Mouse (Mus musculus) gastrocnemius, adult 18-20 months (tissue): ENCODE results near the gene Pkn1. TPM values are rescaled to one million over a fixed set of nuclear protein-coding genes. Genes with fewer than 3 reads are reported as not detected.
A peak's percentile ranks its signal among the peaks of the same experiment; 100 is the strongest.

Experiments
- DNase-seq: peaks from one replicate; pipeline ENCODE4 v3.0.0; 2021; ENCODE audit warnings: low spot score
- long read RNA-seq, 2 experiments: library from polyadenylated mRNA; stranded (forward); transcript quantifications; one replicate each; pipeline ENCODE4 v2.0.0; 2021
- total RNA-seq, 2 experiments: library from RNA; stranded (reverse); gene quantifications; 2 replicates each; pipeline ENCODE4 v1.2.3; 2021

The Pkn1 gene
- 10 to 100 TPM; 23.0 to 24.3 TPM for total RNA-seq
- long read RNA-seq, experiment 1, full-length matches to known transcripts, result 24 of 37 reads
- long read RNA-seq, experiment 1, partial matches to known transcripts, result 4 of 37 reads
- long read RNA-seq, experiment 1, other reads (novel, unspliced or antisense), result 9 of 37 reads
- long read RNA-seq, experiment 2, full-length matches to known transcripts, result 12 of 28 reads
- long read RNA-seq, experiment 2, partial matches to known transcripts, result 8 of 28 reads
- long read RNA-seq, experiment 2, other reads (novel, unspliced or antisense), result 8 of 28 reads

DNA sequence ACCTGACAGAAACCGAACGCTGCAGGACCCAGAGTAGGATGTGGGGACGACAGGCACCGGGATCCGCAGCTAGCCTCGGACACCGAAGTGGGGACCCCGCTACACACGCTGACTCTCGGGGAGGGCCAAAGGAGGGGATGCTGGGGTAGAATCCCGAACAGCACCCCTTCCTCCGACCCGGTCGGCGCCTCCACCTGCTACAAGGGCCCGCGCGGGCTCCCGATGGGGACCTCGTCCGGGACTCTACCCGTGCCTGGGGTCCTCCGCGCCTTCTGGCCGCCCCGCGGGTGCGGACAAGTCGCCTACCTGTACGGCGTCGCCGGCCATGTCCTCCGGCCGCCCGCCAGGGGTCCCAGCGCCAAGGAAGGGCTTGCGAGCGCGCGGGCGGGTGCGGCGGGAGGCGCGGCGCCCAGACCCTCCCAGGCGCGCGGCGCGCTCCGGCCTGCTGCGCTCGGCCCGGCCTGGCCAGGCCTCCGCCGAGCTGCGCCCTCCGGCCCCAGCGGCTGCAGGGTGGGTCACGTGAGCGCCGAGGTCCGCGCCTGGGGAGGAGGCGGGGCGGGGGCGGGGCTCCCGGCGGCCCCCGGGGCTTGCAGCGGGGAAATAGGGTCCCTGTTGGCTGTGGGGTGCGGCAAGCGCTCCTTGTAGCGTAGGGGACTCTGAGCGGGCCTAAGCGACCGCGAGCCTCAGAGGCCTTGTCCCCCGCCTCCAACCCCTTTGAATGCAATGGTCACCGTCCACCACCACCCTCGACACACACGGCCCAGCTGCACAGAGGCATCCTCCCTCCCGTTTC lies at the start of gene Pkn1:
Gene Pkn1, minus strand, starts transcription at position 519 of the 793 bp plus-strand sequence.
- peak; percentile 67 for DNase-seq

DNA sequence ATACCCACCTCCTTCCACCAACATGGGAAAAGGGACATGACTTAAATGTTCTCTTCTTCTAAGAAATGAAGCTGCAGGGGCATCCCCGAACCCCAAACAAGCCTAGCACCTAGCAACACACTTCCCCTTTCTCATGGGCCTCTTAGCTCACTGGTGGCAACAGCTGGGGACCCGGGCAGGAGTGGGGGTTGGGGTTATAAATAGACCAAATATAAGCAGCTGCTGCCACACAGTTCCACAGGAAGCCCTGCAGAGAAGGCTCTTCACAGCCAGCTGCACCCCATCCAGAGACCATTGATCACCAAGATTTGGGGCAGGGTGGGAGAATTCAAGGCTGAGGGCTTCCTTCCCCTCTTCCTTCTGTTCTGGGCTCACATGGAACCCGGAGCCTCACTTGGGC lies 49.7 kb upstream of the Pkn1 start:
- DNase-seq, result peak; percentile 51

DNA sequence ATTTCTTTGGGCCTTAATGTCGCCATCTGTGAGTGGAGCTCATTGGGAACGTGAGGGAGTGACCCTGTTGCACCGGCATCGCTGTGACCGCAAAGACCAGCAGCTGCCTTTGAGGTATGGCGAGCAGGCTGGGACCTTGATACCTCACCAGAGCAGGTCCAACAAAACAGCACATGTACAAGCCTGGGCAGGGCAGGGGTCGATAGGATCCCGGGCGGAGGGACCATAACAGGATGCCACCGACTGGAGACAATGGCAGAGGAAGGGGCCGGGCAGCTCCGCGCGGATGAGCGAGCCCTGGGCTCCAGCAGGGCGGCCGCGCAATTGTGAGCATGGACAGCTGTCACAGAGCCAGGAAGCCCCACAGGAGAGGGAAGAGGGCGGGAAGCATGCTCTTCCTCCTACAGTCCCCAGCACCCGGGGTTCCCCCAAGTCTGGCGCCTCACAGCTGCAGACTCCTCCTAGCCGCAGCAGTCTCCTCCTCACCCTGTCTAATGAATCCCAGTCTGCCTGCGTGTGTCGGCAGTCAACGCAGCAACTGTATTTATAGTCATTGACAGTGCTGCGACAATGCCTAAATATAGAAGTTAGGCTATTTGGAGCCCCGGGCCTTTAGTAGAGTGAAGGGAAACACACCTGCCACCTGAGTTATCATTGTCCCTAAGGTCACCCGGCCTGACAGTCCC lies 48.8 kb upstream of the Pkn1 start:
- peak; percentile 67 for DNase-seq

DNA sequence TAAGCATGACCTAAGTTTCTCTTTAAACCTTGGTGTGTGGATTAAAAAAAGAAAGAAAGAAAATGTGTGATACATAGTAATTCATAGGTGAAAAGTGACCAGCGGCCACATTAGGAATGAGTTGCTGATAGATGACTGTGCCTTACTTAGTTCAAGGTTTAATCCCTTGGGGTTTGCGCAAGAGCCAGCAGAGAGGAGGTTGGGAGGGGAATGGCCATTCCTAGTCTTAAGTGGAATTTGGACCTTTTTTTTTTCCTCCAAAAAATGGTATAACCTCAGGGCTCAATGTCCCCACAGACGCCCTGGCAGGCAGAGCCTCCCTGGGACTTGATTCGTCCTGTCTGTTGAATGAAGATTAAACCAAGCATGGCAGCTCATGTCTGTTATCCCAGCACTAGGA lies 45.1 kb upstream of the Pkn1 start:
- DNase-seq, result no peak

DNA sequence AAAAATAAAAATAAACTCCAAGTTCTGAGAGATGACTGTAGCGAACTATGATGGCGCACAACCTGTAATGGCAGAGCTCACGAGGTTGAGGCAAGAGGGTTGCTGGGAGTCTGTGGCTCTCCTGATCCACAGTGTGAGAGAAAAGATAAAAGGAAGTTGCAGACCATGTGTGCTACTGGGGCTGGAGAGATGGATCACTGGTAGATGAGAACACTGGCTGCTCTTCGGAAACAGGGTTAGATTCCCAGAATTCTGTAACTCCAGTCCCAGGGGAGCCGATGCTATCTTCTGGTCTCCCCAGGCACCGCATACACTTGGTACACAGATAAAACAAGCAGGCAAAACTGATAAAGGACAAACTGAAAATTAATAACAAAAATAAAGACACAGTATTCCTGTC lies 44.0 kb upstream of the Pkn1 start:
- no peak for DNase-seq

DNA sequence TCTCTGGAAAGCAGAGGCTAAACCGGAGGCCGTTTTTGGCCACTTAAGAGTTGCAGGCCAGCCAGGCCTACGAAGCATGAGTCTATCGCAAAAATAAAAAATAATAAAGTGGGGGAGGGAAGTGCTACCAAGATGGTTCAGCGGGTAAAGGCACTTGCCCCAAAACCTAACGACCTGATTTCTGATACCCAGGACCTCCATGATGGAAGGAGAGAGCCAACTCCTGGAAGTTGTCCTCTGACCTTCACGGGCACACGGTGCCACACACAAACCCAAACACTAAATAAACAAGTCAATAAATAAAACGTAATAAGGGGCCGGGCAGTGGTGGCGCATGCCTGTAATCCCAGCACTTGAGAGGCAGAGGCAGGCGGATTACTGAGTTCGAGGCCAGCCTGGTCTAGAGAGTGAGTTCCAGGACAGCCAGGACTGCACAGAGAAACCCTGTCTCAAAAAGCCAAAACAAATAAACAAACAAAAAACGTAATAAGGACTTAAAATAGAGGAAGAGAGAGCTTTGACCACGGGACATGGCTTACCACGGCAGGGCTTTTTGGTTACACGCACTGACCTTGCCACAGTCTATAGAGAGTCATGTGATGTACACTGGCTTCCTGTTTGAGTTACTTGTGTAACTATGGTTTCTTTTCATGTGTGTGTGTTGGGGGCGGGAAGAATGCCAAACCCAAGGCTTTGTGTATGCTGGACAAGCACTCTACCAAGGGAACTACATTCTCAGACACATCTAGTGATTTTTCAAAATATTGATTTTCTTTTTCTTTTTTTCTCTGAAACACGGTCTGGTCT lies 43.1 kb upstream of the Pkn1 start:
- DNase-seq, result no peak

DNA sequence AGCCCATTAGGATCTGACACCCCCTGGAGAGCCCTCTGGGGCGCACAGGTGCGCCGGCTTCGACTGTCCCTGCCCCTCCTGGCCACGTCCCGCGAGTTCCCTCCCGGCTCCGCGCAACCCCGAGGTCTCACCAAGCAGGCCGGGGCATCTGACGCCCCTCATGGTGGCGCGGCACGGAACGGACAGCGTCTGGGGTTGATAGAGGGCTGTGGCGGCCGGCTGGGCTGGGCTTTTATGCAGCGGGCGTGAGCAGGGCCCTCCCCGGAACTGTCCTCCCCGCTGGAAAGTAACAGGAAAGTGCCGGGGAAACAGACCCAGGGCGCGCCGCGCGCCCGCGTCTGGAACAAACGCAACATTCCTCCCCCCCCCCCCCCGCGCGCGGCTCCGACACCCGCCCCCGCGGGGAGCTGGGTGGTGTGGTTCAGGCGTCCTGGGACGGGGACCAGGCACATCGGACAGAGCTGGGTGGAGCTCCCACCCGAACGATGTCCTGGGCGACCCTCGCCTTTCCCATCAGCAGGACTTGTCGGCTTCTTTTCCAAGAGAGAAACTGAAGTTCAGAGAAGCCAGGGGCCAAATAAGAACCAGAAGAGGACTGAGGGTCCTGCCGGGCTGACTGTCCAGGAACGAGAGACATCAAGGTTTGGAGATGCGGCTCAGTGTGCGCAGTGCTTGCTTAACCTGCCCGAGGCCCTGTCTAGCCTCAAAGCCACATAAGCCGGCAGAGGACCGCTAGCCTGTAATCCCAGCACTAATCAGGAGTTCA lies 42.2 kb upstream of the Pkn1 start, which contains the start of gene Adgre5:
Gene Adgre5, minus strand, starts transcription at position 351 of the 766 bp plus-strand sequence.
- peak; percentile 69 for DNase-seq

DNA sequence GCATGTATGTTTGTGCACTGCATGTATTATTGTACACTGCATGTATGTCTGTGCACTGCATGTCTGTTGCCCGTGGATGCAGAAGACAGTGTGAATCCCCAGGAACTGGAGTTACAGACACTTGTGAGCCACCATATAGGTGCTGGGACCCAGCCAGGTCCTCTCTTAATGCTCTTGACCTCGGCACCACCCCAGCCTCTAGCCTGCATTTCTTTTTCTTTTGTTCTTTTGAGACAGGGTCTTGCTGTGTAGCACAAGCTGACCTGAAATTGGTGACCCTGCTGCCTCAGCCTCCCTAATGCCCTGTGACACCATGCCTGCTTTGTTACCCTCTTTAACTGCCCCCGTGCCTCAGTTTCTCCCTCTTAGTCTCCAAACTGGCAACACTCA lies 41.6 kb upstream of the Pkn1 start:
- no peak for DNase-seq

DNA sequence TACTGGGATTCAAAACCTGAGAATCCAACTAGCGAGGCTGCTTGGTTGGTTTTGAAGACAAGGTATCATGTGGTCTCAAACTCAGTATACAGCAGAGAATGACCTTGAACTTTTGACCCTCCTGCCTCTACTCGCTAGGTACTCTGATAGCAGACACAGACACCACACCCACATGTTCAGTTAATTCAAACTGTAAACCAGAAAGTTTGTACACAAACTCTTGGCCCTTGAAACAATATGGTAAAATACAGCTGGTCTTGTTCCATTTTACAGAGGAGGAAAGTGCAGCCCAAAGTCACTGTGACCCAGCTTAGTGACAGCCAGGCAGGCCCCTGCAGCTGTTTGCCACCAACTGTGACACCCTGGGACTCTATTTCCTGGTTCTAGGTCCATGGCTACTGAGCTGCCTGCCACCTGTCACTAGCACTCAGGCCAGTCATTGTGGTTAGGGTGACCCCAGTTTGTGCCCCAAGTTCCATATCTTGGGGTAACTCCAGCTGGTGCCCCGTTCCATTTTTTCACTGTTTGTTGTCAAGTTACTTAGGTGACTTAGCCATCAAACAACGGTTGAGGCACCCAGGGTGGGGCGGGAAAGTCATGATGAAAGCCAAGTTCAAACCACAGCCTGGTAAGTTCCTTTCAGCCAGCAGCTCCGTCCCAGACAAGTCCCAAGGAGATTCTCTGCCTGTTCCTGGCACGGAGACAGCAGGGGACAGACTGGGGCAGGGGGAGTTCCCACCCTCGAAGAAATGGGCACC lies 40.9 kb upstream of the Pkn1 start:
- no peak for DNase-seq

DNA sequence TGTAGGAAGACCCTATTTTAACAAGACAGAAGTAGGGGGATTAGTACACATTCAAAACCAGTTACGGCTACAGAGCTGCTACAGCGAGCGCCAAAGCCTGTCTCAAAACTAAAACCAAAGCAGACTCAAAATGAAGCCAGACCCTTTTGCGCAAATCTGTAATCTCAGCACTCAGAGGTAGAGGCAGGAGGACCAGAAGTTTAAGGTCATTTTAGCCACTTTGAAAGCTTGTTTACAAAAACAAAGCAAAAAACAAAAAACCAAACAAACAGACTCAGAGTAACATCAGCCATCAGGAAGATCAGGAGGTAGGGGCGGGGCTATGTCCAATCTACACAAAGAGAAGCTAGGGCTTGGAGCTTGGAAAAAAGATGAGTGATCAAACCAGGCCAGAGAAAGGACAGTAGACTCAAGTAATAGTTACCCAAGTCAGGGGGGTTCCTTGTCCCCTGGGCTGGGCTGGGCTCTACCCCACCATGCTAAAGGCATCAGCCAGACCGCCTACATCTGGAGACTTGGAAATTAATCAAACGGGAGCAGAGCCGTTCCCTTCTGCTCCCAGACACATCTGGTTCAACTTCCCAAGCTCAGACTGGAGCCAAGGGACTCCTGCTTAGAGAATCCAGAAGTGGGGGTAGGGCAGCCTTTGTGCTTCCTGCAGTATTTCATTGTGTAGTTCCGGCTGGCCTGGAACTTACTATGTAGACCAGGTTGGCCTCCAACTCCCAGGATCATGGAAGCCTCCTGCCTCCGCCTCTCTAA lies 40.2 kb upstream of the Pkn1 start:
- DNase-seq, result peak; percentile 47

DNA sequence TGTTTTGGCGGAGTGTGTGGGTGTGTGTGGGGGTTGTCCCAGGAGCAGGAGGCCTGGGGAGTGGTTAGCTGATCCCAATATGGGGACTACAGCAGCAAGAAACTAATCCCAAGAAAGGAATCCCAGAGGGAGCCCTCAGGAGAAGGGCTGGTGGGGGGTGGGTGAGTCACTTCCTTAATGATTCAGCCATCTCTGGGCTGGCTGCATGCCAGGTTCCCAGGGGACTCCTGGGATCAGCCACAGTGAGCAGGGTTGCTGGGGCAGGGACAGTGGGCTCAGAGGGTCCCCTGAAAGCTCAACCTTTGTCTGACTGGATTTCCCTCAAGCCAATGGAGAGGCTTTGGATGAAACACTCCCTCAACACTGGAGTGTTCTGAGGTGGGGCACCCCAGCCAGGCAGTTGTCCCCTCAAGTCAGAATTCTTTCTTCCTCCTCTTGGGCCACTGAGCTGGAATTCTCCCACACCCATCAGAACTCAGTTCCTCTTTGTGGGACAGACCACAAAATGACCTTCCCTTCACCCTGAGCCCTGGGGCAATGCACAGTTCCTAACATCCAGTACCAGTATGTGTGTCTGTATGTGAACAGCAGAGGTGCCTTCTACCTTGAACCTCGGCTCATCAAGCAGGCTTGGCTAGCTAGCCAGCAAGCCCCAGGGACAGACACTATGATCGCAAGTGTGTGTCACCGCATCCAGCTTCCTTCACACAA lies 39.0 kb upstream of the Pkn1 start:
- peak; percentile 55 for DNase-seq

DNA sequence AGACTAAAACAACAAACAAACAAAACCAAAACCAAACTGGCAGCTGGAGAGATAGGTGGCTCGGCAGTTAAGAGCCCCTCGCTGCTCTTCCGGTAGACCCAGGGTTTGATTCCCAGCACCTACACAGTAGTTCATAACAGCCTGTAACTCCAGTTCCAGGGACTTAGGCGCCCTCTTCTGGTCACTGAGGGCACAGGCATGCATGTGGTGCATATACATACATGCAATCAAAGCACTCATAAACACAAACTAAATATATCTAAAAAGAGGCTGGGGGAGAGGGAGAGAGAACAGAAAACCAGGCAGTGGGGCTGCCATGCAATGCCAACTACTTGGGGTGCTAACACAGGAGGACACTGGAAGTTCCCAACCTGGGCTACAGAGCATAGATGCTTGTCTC lies 38.4 kb upstream of the Pkn1 start:
- no peak for DNase-seq

DNA sequence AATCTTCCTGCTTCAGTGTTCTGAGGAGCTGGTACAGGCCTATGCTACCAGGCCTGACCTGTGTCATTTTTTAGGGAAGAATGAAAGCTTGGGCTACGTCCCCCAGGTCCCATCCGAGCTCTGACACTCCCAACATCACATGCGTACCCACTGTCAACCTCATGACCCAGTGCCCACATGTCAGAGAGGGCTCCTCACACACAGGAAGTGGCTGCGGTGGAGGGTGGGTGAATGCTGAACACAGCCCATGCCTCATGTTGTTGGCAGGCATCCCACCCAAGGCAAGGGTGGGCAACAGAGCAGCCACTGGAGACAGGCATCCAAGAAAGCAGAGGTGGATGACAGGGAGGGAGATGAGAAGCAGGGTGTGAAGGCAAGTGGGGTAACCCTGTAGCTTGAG lies 37.7 kb upstream of the Pkn1 start:
- DNase-seq, result no peak

DNA sequence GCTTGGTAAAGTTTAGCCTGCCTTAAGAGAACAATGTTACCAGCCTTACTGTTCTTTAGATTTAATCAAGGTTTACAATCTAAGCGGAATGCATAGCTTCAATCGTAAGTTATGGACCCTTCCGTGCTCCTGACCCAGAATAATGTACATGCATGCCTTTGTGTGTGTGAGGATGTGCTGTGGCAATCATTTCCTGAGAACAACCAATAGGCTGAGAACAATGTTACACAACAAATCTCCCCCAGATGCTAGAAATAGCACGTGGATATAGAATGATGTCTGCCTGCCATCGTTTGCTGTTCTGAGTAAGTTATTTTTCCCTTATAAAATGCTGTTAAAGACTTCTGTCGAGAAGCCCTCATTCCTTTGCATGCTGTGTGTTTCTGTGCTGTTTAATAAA lies 33.9 kb upstream of the Pkn1 start:
- DNase-seq, result no peak

DNA sequence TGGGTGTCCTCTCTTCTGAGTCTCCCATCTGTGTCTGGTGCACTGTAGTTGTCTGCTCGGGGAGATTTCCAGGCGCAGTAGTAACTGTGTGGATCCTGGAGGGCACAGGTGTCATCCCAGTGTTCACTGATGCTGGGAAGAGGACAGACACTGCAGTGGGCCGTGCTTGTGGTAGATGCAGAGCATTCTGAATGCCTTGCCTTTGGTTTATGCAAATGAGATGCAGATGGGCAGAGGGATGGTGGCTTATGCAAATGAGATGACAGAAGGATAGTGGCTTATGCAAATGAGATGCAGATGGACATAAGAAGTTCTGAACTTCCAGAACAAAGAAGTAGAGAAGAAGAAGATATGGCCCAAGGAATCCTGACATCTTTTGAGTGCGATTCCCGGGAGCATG lies 32.9 kb upstream of the Pkn1 start:
- no peak for DNase-seq

DNA sequence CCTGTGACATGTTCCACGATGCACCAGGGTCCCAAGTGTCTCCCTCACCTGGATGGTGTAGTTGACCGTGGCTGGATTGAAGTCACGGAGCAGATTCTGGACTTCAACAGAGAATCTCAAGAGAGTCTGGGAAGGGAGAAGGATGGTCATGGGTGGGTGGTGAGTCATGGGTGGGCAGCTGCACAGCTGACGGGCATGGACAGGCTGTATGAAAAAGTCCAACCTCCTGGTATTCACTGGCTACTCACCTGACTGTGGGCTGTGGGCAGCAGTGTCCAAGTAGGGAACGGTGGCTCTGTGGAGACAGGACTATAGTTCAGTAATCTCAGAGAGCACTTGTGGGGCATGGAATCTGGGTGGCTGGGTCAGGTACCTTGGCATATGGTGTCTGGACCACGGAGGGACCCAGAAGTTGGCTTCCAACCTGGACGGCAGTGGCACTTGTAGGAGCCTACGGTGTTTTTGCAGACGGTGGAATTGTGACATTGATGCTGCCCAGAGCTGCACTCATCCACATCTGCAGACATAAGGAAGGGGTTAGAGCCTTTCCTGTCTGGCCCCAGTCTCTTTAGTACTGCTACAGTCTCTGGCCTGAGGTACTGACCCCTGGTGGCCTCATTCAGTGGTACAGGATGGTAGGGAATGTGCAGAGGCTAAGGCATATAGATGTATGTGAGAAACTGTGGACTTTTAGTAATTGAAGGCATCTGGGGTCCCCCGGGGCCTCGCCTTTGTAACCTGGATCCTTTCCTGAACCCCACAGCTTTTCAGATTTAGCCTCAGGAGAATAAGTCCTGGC lies 30.2 kb upstream of the Pkn1 start:
- no peak for DNase-seq

DNA sequence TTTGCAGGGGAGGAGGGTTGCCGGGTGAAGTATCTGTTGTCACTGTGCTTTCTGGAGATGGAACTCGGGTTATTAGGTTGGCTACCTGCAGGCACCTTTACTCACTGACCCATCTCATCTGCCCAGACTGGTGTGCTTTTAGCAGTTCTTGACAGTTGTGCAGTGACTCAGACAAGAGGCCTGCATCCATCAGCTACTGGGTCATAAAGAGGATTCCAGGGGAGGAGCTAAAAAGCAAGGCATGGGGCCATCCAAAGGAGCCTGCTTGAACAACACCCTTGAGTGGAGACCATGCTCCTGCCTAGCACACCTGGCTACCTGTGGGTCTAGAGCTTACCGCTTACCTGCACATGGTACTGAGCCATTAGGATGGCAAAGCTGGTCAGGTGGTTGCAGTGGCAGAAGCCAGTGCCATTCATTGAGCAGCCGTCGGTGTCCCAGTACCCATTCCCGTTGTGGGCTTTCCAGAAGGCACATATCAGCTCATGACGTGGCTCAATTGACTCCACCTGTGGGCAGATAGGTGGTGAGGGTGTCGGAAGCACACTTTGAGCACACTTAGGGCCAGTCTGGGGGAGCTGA lies 26.6 kb upstream of the Pkn1 start:
- DNase-seq, result no peak
